Mouse (Mus musculus): ENCODE measurements around the gene Csrnp1.

Gene Csrnp1

GRCm38 (mm10) chr9:120001945-120002725 is 17.7 kb upstream of the Csrnp1 start:
- peak; percentile 74 to 76 for DNase-seq

- no peak for DNase-seq
Measured at GRCm38 (mm10) chr9:120000761-120001160, 16.3 kb upstream of the Csrnp1 start.

DNA sequence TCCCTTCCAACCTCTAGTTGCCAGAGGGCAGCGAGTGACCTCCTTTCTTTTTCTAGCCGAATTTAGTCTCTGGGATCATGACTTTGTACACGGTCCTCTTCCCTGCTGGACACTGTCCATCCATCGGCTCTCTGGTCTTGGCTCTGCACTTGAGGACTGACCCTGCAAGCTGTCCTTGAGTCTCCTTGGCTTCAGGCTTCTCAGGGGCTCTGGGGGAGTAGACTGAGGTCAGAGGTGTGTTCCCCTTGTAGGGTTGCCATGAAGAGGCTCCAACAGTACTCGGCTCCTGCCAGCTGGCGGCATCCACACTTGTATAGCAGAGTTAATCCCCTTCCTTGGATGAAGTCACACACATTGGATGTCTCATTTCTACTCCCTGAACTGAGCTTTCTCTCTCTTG is 15.2 kb upstream of the Csrnp1 start:
- DNase-seq: no peak

GRCm38 (mm10) chr9:119998776-119999175 is 14.3 kb upstream of the Csrnp1 start:
- DNase-seq: no peak

DNA sequence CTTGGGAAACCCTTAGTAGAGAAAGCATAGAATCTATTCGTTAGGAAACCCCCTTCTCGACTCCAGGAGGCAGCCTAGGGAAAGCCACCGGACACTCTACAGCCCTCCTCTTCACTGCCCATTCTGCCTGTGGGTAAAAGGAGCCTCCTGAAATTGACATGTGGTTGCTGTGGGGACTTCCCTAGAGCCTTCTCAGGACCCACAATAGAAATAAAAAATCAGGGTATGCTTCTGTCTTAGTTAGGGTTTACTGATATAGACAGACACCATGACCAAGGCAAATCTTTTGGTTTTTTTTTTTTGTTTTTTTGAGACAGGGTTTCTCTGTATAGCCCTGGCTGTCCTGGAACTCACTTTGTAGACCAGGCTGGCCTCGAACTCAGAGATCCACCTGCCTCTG is 11.6 kb upstream of the Csrnp1 start:
- DNase-seq: no peak

DNA sequence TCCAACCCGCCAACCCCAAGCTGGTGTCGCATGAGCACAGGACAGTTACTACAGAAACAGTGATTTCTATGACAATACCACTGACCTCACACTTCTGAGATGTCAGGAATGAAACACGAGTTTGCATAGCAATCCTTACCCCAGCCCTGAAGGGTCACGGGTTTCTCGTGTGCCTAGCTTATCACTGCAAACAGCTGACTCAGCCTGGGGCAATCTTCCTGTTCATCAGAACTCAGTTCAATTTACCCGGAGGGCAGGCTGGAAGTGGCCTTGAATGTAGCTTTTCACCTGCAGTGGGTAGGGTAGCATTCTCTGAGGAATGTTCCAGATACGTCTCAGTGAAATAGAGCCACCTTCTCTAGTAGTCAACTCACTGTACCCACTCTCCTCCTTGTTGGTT is 9.7 kb upstream of the Csrnp1 start:
- no peak for DNase-seq

GRCm38 (mm10) chr9:119993092-119993844 is 8.8 kb upstream of the Csrnp1 start:
- peak in 1 of 2 experiments; percentile 10 for DNase-seq

DNA sequence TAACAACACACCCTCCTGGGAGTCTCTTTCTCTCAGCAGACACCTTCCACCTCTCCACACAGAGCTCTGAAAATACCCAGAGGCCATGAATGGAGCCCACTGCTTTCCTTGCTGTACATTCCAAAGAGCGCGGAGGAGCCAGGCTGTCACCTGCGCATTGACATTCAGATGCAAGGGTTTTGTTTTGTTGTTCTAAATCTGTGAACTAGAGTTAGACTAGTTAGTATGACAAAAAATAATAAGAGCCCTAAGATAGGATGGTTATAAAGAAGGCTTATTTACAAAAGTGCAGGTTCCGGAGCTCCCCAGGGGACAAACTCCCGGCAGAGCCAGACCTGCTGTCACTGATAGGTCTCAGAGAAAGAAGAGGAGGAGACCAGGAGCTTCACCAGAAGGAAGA is 6.9 kb upstream of the Csrnp1 start:
- DNase-seq: no peak

GRCm38 (mm10) chr9:119988304-119988703 is 3.8 kb upstream of the Csrnp1 start:
- no peak for DNase-seq

GRCm38 (mm10) chr9:119985881-119986574 is 1.6 kb upstream of the Csrnp1 start:
- DNase-seq: no peak

DNA sequence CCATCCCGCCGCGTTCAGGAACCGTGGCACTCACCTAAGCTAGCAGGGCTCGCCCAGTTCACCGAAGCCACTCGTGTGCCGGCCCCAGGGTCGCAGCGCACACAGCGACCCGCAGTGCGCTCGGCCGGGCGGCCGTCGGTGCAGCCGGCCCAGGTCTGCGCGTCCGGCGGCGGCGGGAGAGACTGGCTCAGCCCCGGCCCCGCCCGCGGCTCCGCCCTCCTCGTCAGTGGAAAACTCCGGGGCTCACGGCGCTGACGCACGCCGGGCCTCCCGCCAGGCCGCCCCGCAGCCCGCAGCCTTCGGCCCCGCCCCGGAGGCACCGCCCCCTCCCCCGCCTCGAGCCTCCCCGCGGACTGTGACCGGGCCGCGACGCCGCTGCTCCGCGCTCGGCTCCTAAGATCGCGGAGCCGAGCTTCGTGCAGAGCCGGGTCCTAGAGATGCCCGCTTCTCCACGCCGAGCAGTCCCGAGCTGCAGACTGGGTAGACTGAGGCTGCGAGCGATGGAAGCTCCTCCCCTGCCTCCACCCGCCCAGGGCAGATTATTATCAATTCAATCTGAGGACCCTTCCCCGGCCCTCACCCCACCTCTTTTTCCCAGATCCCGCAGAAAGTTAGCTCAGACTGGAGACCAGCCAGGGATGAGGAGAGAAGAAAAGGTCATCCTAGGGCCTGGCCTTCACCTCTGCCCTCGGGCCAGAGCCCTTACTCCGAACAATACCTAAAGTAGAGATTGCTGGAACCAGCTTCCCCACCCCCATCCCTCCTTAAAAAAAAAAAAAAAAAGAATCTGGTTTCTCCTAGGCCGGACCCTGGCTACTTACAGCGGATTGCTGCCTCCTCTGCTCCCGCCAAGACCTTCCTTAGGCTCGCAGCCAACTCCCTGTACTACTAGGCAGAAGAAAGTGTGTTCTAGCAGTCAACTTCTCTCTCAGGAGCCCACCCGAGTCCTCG is 598 bp downstream of the Csrnp1 start:
- DNase-seq: peak; percentile 84 to 85

- peak; percentile 75 to 87 for DNase-seq
Measured at GRCm38 (mm10) chr9:119982956-119983551, 1.4 kb downstream of the Csrnp1 start.

DNA sequence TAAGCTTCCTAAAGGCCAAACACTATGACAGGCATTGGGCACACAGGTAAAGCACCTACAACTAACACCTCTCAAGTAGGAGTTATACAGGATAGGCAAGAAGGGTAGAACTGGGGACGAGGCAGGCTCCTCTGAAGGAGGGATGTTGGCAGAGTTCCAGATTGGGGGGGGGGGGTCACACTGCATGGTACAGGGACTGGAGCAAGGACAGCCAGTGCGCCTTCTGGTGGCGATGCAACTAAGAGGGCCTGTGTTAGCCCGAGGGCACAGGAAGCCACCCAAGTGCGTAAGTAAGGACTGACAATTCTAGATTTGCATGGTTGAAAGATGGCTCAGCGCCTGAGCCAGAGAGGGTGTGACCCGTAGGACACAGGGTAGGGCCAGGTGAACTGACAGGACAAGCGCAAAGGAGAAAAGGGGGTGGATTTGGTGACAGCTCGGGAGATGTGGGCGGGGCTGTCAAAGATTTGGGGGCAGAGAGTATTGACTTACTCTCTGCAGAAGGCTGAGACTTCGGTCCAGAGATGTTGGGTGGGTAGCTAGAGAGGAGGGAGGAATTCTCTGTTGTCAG is 2.1 kb downstream of the Csrnp1 start:
- DNase-seq: peak; percentile 74 to 87

DNA sequence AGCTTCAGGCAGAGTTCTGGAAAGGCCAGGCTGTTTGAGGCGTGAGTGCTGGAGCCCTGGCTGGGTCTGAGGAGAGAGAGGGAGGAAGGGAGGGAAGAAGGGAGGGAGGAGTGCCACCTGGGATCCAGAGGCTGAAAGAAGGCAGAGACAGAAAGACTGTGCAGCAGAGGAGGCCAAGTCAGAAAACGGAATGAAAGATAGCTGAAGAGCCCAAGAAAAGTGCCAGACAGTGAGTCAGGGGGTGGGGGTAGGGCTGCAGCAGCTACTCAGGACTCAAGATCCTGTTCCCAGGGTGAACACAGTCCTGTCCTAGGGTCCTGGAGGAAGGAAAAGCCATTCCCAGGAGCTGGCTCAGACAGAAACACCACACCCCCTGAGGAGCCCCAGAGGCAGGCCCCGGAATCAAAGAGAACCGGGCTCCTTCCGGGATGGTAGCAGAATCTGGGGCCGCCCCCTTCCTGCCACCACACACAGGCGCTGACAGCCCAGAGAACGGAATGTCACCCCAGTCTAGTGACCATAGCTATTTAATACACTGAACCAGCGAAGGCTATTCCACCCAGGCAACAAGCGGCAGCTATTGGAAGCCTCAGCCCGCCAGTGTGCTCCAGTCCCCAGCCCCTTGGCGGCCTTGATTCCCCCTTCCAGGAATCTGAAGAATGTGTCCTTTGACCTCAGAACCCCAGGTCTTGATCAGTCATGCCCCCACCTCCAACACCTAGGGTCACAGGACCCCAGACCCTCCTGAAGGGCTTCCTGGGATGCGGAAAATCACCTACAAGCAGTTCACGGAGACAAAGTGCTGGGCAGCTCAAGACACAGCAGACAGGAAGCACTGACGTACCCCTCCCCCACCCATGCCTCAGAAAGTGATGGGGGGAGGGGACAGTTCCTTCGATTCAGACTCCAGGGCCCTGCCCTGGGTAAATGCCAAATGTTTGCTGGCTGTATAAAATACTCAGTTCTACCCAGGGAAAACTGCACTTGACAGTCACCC is 3.0 kb downstream of the Csrnp1 start:
- DNase-seq: peak; percentile 78 to 85

- peak in 1 of 2 experiments; percentile 44 for DNase-seq
Measured at GRCm38 (mm10) chr9:119980770-119981182, 3.7 kb downstream of the Csrnp1 start.

GRCm38 (mm10) chr9:119979749-119980148 is 4.7 kb downstream of the Csrnp1 start:
- DNase-seq: peak in 1 of 2 experiments; percentile 34

DNA sequence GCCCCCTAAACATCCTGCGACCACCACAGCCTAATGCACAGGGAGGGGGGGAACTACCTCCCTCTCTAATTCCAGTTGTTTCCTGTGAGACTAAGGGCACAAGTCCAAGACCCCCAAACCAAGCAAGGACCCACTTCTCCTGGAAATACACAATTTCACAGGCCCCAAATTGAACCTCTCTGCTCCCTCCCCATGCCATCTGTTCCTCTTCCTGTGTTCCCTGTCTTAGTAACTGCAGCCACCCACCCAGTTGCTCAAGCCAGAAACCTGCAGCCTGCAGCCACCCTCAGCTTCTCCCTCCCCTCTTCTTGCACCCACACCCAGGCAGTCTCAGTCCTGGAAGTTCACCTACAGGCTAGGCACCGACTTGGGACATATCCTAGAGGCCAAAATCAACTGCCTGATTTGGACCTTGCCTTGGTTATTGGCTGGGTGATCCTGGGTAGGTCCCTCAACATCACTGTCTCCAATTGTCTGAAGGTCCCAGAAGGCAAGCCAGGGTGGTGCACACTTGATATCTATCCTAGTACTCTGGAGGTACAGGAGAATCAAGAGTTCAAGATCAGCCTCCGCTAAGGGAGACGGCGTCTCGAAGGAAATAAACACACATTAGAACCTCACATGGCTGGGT is 5.5 kb downstream of the Csrnp1 start:
- DNase-seq: peak in 1 of 2 experiments; percentile 48

DNA sequence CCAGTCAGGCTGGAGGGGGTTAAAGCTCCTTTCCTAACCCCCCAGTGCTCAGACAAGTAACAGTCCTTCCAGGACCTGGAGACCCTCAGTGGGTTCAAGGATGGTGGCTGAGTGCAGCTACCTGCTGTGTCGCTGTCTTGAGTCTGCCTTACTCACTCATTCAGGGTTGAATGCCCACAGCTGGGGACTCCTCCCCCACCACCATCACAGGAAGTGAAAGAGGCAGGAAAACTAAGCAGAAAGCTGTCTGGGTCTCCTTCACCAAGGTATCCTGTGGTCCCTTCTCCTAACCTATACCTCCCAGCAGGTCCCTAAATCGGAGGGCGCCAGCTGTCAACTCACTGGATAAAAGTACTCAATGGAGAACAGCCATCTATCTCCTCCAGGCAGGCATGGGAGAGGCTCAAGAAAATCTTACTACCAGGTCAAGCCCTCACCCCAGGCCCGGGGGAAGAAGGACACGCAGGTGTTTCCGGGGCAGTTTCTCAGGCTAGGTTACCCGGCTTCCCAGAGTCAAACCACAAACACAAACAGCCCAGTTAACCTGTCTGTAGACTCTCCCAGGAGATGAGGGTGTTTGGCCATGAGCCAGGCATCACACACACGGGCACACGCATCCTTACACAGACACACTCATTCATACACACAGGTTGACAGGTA is 6.2 kb downstream of the Csrnp1 start:
- DNase-seq: peak; percentile 71 to 85

DNA sequence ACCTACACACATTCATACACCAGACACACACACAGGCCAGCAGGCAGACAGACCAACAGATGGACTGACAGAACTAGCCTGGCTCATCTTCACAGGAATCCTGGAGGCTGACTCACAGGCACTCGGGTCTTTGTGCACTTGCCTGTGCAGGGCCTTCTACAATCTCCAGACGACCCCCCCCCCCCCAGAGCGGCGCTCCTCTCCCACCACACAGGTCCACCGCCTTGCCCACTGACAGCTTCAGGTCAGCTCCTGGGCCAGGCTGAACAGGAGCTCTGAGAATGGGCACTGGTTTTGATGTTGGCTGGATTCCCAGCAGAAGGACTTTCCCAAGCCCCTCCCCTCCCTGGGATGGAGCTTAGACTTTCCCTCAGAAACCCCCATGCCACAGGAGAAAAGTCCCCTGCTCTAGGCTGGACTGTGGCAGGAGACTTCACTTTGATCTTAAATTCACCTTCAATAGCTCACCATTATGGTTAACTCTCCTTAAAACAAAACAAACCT is 6.8 kb downstream of the Csrnp1 start:
- peak in 1 of 2 experiments; percentile 35 for DNase-seq
